Mouse (Mus musculus) macrophage (primary cell): ENCODE measurements around the gene Zfp677. TPM values are rescaled to one million over a fixed set of nuclear protein-coding genes. Genes with fewer than 3 reads are reported as not detected.
A peak's percentile ranks its signal among the peaks of the same experiment; 100 is the strongest.
"Not testable (repeated sequence)": the region's sequence is repeated elsewhere in the genome, so short reads cannot be mapped to it uniquely, and the experiment has no call there.

Source experiments
- H3K27ac ChIP-seq: fragments of 350-480 bp; formaldehyde crosslinking; 2 replicates; pipeline ENCODE4 v1.9.0; 2021
- H3K36me3 ChIP-seq: fragments of 350-480 bp; formaldehyde crosslinking; 2 replicates; pipeline ENCODE4 v1.9.0; 2021; ENCODE audit errors: inconsistent target
- H3K4me3 ChIP-seq: fragments of 350-480 bp; formaldehyde crosslinking; 2 replicates; pipeline ENCODE4 v1.9.0; 2021; ENCODE audit errors: inconsistent target
- H3K79me2 ChIP-seq: fragments of 350-480 bp; formaldehyde crosslinking; 2 replicates; pipeline ENCODE4 v1.9.0; 2021; ENCODE audit errors: inconsistent target
- WGBS: methylation state at CpG from one replicate; pipeline ENCODE4 v1.1.7; 2026; ENCODE audit warnings: inconsistent platforms; ENCODE audit not compliant: missing documents; 5-methylcytosine and 5-hydroxymethylcytosine counted together
- polyA plus RNA-seq: library from polyadenylated mRNA; stranded (reverse); fragments of 250-400 nt; gene quantifications from 3 replicates; pipeline ENCODE4 v1.2.4, GENCODE M21; 2018; ENCODE audit warnings: inconsistent platforms
- total RNA-seq, 78 experiments: library from RNA; depleted of rRNA; stranded (reverse); fragments of 250-400 nt; gene quantifications; 1 replicate in 9 of 78; 2 replicates in 24 of 78; 3 replicates in 43 of 78; 4 replicates in 2 of 78; pipeline ENCODE4 v1.2.4; 2018; ENCODE audit warnings: inconsistent platforms in 56 of 78

The Zfp677 gene
- 10 to 100 TPM in 2 of 26 experiments, 1 to 10 TPM in 22, under 1 TPM in 2; 0.94 to 10.9 (median 5.1) TPM for total RNA-seq (2018; cell fraction: chromatin; rRNA removed)
- total RNA-seq (2018; cell fraction: cytosol; rRNA removed): 10 to 100 TPM in 3 of 26 experiments, 1 to 10 TPM in 23; 1.6 to 11.5 (median 6.7) TPM
- 10 to 100 TPM in 4 of 26 experiments, 1 to 10 TPM in 21, under 1 TPM in 1; 0.78 to 10.9 (median 5.4) TPM for total RNA-seq (2018; cell fraction: nucleus; rRNA removed)
- 3.9 to 6.9 TPM (median 4.9 TPM) in 3 replicates for polyA plus RNA-seq

DNA sequence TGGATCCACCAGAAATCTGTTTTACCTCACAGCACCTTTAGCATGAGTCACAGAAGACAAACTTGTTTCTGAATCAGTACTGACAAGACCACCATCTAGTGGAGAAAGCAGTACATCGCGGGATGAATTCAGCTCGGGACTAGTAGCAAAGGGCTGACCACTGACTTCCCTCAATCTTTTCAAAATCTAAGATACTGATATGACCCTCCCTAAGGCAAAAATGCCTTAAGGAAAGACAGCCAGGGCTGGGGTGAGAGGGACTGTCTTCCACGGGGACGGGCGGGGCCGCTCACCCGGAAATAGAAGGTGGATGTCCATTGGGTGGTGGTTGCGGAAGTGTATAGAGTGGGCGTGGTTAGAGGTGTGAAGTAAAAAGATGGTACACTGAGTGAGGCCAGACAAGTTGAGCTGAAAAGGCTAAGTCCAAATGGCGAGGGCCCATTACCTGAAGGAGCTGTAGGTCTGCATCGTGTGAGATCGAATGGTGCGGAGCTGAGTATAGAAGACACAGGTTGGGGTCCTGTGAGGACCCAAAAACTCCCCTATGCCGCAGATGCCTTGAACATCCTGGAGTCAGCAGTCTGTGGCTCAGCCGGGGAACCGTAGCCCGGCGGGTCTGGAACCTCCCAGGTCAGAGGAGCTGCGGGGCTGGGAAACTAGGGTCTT is at the start of gene Zfp677:
TSS of gene Zfp677 (plus strand) at position 358 of the 666 bp plus-strand sequence.
- 6% methylated on average over 20 of the region's 20 CpGs for WGBS
- Histone ChIP-seq H3K4me3 (peak within 1 kb of the TSS; percentile 68), H3K36me3 (no peaks in the 10 kb centered on the region), H3K79me2 (no peaks in the 10 kb centered on the region), H3K27ac (peak within 1 kb of the TSS; percentile 19; the same call in 1 of the 2 replicates)

DNA sequence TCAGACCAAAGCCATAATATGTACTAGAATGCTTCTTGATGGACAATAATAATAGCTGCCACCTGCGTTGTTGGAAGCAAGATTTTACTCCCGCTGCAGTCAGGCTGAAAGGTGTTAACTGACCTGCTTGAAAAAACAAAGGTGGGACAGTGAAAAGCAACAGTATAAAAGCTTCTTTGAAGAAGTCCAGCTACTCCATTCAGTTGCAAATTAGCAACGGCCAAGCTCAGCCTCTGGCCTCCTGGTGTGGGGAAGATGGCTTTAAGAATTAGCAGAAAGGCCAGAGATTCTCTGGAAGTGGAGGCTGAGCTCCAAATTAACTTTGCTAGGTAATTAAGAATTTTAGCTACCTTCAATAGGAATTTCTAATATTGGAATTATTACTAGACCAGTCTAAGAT is 15.5 kb upstream of the Zfp677 start:
- H3K27ac ChIP-seq, H3K36me3 ChIP-seq, H3K79me2 ChIP-seq, H3K4me3 ChIP-seq: not testable (repeated sequence)
- 71% methylated on average over 3 of the region's 3 CpGs for WGBS

DNA sequence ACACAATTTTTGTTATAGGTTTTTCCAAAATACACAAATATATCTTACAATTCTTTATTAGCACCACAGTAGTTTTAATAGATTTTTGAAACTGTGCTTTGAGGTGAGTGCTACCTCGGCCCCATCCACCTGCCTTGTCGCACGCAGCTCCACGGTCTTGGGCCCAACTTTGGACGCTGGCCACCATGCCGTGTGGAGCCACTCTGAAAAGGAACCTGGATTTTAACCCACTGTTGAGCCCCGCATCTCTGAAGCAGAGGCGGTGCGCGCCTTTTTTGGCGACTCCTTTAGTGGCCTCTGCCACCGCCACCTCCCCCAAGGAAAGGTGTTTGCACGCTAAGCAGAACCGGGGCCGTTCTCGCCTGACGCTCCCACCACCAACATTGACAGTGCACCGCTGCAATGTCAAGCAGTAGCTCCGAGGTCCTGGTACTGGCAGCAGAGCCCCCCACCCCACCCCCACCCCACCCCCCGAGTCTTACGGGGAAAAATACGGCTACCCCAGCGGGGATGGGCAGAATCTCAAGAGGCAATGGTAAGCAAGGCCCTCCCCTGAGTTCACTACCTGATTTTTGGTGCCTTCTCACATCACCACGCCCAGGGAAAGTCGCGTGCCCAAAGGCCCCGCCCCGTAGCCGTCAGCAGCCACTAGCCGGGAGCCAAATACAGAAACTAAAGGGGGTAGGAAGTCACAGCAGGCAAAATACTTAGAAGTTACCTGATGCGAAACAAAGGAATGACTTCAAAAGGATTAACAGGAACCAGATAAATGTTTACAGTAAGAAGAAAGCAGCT is 13.4 kb upstream of the Zfp677 start:
- H3K27ac ChIP-seq: no peak overlapping the region
- no peaks in the 10 kb centered on the region for H3K36me3 ChIP-seq
- no peaks in the 10 kb centered on the region for H3K79me2 ChIP-seq
- H3K4me3 ChIP-seq: peak overlapping the region; percentile 28
- WGBS: 16% methylated on average over 31 of the region's 31 CpGs

DNA sequence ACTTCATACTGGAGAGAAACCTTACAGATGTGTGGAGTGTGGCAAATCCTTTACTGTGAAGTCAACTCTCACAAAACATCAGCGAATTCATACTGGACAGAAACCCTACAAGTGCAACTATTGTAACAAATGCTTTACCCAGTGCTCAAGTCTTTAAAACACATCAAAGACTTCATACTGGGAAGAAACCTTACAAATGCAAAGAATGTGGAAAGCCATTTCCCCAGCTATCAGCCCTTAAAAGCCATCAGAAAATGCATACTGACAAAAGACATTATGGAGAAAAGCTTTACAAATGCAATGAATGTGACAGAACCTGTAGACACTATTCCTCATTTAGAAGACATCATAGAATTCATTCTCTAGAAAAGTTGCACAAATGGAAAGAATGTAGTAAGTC is 8.2 kb upstream of the Zfp677 start:
- Histone ChIP-seq H3K27ac (no peak overlapping the region), H3K4me3 (no peak overlapping the region), H3K79me2 (no peaks in the 10 kb centered on the region), H3K36me3 (no peaks in the 10 kb centered on the region)
- 50% methylated on average over 1 of the region's 1 CpGs for WGBS

DNA sequence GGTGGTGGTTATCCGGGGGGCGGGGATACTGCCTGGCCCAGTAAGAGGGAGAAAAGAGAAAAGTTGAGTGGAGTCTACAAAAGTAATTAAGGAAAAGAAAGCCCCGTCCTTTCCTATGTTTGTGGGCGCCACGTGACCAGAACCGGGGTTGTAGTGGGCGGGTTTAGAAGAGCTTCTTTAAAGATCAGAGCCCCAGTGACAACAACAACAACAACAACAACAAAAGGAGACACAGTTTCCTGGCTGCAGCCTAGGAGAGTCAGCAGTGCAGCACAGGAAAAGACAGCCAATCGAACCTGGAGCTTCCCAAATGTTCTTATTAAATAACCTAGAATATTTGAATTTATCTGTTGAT is 486 bp downstream of the Zfp677 start:
- no peaks in the 10 kb centered on the region for H3K79me2 ChIP-seq
- peak overlapping the region; percentile 19; the same call in 1 of the 2 replicates for H3K27ac ChIP-seq
- peak overlapping the region; percentile 68 for H3K4me3 ChIP-seq
- no peaks in the 10 kb centered on the region for H3K36me3 ChIP-seq
- WGBS: 9% methylated on average over 8 of the region's 8 CpGs

DNA sequence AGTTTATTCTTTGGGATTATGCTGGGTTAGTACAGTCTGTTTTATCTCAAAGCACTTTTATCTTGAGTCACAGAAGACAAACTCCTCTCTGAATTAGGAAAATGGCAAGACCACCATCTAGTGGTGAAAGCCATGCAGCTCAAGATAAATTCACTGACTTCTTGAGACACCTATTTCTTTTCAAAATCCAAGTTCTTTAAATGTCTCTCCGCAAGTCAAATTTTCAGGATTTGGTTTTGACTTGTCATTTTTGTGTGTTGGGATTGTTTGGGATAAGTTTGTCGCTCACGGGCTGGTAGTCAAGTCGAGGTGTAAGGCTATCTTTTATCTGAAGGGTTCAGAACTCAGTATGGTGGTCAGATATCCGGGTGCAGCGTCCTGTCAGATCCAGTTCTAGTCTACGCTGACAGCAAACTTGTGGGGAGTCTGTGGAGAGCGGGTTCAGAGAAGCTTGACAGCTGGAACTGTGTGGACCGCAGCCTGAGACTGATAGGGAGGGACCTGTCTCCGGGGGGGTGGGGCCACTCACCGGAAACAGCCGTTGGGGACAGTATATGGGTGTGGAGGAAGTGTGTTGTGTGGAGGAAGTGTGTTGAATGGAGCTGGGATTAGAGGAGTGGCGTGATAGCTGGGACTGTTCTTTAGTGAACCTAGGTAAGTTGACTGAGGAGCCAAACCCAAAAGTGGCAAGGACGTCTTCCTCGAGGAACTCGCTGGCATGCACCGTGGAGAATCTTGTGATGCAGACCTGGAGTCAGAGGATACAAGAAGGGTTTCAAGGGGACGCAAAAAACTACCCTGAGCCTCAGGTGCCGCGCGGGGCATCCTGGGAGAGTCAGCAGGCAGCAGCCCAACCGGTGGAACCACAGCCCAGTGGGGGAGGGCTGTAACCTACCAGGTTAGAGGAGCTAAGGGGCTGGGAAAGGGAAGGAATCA is 39.4 kb downstream of the Zfp677 start, which contains the start of gene Zfp54:
TSS of gene Zfp54 (plus strand) at position 564 of the 936 bp plus-strand sequence.
- no peaks in the 10 kb centered on the region; the same call in 1 of the 2 replicates for H3K36me3 ChIP-seq
- peaks cover 16% of the 10 kb centered on the region; the same call in 1 of the 2 replicates for H3K79me2 ChIP-seq
- WGBS: 0% methylated on average over 19 of the region's 22 CpGs
- peak within 1 kb of the TSS; percentile 74 for H3K4me3 ChIP-seq
- peak within 1 kb of the TSS; percentile 67 for H3K27ac ChIP-seq

DNA sequence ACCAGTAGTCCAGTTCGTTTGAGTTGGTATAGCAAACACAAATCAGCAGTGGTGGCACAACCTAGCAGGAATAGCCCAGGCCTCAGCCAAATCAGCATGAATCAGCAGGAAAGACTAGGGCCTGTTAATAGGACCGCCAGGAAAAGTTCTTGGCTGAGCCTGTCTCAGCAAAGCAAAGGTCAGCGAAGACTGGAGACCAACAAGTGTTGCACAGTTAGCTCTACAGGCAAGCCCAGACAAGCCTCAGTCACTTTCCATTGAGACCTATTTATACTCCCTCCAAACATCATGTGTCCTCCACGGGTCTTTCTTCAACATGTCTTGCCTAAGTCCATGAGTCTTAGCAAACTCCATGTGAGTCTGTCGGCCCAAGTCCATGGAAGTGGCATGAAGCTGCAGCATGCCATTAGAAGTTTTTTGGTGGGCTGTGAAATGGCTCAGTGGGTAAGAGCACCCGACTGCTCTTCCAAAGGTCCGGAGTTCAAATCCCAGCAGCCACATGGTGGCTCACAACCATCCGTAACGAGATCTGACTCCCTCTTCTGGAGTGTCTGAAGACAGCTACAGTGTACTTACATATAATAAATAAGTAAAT is 55.4 kb downstream of the Zfp677 start:
- H3K79me2 ChIP-seq, H3K27ac ChIP-seq, H3K4me3 ChIP-seq: not testable (repeated sequence)
- WGBS: 90% methylated on average over 7 of the region's 9 CpGs
- peaks cover 11% of the 10 kb centered on the region for H3K36me3 ChIP-seq

Other genes with a start within 250 kb of the Zfp677 start
- gene Vmn1r234, start 157.7 kb upstream of the Zfp677 start, polyA plus RNA-seq: not detected in 3 replicates
- not detected in 3 replicates for gene Vmn1r235, start 127.3 kb upstream of the Zfp677 start, polyA plus RNA-seq
- gene Vmn1r236, start 100.8 kb upstream of the Zfp677 start, polyA plus RNA-seq: not detected in 3 replicates
- not detected in 3 replicates for gene Vmn1r237, start 71.9 kb upstream of the Zfp677 start, polyA plus RNA-seq
- gene Zfp54, start 39.5 kb downstream of the Zfp677 start, polyA plus RNA-seq: 2.9 to 5.2 TPM (median 4.6 TPM) in 3 replicates
- 5.0 to 11.8 TPM (median 7.5 TPM) in 3 replicates for gene Zfp51, start 66.6 kb downstream of the Zfp677 start, polyA plus RNA-seq
- gene Zfp53, start 105.2 kb downstream of the Zfp677 start, polyA plus RNA-seq: 5.6 to 11.7 TPM (median 10.3 TPM) in 3 replicates
- 11.0 to 21.1 TPM (median 13.0 TPM) in 3 replicates for gene Zfp52, start 151.8 kb downstream of the Zfp677 start, polyA plus RNA-seq
- gene Zfp948, start 183.3 kb downstream of the Zfp677 start, polyA plus RNA-seq: 5.0 to 9.7 TPM (median 7.9 TPM) in 3 replicates